Mouse (Mus musculus): ENCODE measurements around the gene Rap1a.
"Not testable (repeated sequence)": the region's sequence is repeated elsewhere in the genome, so short reads cannot be mapped to it uniquely, and the experiment has no call there.

Rap1a gene

DNA sequence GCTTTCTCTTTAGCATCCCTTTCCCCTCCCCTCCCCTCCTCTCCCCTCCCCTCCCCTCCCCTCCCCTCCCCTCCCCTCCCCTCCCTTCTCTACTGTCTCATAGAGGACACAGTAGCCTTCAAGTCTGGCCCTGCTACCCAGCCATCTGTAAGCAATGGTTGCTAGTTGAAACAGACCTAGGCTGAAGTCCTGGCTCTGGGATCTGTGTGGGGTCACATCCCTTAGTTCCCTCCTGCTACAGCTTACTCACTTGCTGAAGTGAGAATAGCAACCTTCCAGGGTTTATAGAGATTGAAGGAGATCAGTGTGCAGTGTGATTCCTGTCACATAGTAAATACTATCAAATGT lies 86.3 kb downstream of the Rap1a start:
- DNase-seq (ENCODE audit: low spot score), result no peak

GRCm38 (mm10) chr3:105714091-105714819 lies 86.9 kb downstream of the Rap1a start:
- DNase-seq (ENCODE audit: low spot score), result no peak

DNA sequence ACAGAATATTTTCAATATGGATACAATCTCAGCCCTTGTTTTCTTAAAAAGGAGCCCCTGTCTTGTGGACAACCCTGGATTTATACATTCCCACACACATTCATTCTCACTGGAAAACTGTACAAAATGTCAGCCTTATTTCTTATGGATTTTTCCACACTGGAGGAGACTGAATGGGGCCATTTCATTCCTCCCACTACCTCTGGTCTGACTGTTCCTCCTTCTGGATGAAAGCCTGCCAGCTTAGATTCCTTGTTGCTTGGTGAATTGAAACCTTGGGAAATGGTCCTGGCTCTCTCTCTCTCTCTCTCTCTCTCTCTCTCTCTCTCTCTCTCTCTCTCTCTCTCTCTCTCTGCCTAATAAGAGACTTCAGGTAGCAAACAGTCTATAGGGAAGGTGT lies 88.3 kb downstream of the Rap1a start:
- no peak for DNase-seq (ENCODE audit: low spot score)

- DNase-seq (ENCODE audit: low spot score), result no peak
Observed at GRCm38 (mm10) chr3:105711741-105712140, 89.4 kb downstream of the Rap1a start.

- no peak for DNase-seq (ENCODE audit: low spot score)
Observed at GRCm38 (mm10) chr3:105710246-105710645, 90.9 kb downstream of the Rap1a start.

DNA sequence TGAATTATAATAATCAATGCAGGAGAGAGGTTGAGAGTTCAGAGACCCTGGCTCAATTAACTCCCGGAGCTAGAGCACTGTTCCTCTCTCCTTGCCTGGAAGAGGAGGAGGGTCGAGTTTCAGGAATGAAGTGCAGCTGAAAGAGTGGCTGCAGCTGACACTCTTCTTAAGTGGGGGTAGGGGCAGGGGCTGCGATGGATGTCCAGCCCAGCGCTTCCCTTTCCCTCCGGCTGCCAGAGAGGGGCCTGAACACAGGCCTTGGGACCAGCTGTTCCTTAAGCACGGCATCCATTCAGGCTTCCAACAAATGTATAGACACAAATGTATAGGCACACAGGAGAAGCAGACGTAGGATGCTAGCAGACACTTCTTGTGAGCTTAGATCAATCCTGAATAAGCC lies 93.5 kb downstream of the Rap1a start:
- no peak for DNase-seq (ENCODE audit: low spot score)

- no peak for DNase-seq (ENCODE audit: low spot score)
Observed at GRCm38 (mm10) chr3:105706366-105707020, 94.6 kb downstream of the Rap1a start.

GRCm38 (mm10) chr3:105705561-105705960 lies 95.6 kb downstream of the Rap1a start:
- no peak for DNase-seq (ENCODE audit: low spot score)

DNA sequence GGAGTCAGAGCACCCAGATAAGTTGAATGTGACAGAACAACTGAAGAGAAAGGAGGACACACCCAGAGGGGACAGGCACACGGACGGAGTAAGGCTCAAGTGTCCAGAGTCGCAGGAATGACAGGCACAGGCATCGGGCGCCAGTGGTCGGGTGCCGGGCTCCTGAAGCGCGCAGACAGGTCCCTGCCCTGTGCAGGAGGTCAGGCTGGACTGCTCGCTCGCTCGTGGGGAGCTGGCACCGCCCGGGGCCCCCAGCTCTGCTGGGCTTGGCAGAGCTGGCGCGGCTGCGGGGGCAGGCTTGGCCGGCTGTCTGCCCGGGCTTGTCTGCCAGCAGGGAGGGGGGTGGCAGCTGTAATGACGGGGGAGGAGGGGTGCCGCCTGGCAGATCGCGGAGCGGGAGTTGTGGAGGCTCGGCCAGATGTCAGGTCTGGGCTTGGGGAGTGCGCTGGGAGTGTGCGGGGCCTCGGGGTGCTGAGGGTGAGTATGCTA lies 96.0 kb downstream of the Rap1a start:
- DNase-seq (ENCODE audit: low spot score), result peak; percentile 74

DNA sequence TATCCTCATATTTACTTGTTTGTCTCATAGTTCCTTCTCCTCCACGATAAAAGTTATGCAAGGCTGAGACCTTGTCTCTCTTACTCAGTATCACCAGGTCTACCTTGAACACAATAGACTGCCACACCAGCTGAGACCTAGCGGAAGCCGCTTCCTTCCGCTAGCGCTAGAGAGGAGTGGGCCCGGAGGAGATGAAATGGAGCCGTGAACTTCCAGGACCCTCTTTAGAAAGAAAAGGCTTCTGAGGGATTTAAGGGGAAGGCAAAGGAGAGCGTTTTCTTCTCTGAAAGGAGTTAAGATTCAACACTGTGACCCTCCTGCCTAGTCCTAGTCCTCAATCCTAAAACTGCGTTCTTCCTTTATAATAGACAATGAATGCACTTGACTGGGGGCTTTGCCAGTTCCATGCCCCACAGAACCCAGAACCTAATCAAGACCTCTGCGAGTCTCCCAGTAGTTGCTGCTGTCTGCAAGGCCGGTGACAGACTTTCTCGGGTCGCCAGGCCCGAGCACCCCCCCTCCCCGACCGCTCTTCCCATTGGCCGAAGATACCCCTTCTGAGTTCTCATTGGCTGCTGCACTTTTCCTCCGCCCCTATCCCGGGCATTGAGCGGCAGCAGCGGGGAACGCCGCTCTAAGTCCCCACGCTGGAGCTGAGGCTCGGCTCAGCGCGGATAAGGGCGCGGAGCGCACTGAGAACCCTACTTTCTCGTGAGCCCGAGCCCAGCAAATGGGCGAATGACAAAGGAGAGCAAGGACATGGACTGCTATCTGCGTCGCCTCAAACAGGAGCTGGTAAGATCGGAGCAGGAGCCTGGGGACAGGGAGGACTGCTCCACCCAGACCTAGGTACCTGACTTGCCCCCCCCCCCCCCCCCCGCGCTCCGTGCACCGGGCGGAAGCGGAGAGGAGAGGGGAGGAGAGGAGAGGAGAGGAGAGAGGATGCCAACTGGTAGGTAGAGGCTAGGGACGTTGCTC lies 96.8 kb downstream of the Rap1a start, which contains the start of gene Inka2:
Gene Inka2 (plus strand): TSS at position 569 of the 978 bp plus-strand sequence.
- DNase-seq (ENCODE audit: low spot score), result peak; percentile 76

- no peak for DNase-seq (ENCODE audit: low spot score)
Observed at GRCm38 (mm10) chr3:105703571-105703970, 97.6 kb downstream of the Rap1a start.

GRCm38 (mm10) chr3:105701399-105701798 lies 99.7 kb downstream of the Rap1a start:
- no peak for DNase-seq (ENCODE audit: low spot score)

DNA sequence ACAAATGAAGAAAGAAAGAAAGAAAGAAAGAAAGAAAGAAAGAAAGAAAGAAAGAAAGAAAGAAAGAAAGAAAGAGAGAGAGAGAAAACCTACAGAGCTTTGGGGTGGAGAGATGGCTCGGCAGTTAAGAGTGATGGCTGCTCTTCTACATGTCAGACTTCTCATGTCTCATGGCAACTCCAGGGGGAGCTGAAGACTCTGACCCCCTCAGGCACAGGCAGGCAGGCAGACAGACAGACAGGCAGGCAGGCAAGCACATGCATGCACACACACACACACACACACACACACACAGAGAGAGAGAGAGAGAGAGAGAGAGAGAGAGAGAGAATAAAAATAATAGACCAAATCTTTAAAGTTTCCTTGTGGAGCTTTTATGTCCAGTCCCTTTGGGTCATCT lies 100.3 kb downstream of the Rap1a start:
- DNase-seq (ENCODE audit: low spot score), result not testable (repeated sequence)

DNA sequence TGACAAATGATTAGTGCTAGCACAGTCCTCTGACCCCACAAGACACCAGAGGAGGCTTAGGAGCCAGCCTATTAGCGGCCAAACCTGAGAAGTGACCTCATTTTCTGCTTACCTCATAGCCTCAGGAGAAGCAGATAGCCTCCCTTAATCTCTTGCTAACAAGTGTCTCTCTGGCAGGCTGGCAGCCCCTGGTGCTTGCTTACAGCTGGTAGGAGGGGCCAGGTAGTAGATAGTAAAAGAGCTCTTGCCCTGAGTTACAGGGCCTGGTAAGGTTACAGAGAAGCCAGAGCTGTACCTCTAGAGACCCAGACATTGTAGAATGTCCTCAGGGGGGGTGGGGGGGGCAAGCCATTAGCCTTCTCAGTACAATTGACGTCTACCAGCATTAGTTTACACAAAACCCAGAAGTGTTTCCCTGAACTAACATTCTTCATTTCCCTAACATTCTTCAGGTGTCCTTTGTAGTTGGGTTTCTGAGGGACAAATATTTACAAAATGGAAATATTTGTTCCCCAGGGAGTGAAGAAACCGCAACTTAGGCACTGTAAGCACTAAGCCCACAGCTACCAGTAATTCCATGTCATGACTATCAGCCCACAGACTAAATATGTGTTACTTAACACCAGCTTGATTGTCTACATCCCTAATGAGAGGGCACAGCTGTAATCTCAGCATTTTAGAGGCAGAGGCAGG lies 101.7 kb downstream of the Rap1a start:
- no peak for DNase-seq (ENCODE audit: low spot score)

DNA sequence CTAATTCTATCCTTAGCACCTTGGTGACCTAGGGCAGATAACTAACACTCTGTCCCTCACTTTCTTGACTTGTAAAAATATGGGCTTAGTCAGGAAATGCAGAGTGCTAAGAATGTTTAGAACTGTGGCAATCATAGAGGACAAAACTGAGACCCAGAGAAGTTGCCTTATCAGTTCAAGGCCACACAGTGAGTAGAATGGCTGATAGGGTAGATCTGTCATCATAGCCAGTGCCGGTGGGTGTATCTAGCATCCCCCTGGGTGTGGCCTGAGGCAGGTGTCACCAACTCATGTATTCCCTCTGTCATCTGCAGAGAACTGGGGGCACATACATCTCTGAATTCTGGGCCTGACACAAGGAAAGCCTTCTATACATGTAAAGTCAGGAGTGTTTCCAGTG lies 102.8 kb downstream of the Rap1a start:
- DNase-seq (ENCODE audit: low spot score), result no peak

DNA sequence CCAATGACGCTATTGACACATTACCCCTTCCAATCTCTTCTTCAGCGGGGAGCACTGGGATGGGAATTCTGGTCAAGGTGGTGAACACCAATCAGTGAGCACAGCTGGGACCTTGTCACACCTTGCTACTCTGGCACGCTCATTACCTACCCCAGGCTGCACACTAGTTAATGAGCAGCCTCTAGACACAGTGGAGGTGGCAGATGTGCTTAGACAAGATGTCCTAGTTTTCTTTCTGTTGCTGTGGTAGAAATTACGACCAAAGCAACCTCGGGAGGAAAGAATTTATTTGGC lies 104.0 kb downstream of the Rap1a start:
- no peak for DNase-seq (ENCODE audit: low spot score)

DNA sequence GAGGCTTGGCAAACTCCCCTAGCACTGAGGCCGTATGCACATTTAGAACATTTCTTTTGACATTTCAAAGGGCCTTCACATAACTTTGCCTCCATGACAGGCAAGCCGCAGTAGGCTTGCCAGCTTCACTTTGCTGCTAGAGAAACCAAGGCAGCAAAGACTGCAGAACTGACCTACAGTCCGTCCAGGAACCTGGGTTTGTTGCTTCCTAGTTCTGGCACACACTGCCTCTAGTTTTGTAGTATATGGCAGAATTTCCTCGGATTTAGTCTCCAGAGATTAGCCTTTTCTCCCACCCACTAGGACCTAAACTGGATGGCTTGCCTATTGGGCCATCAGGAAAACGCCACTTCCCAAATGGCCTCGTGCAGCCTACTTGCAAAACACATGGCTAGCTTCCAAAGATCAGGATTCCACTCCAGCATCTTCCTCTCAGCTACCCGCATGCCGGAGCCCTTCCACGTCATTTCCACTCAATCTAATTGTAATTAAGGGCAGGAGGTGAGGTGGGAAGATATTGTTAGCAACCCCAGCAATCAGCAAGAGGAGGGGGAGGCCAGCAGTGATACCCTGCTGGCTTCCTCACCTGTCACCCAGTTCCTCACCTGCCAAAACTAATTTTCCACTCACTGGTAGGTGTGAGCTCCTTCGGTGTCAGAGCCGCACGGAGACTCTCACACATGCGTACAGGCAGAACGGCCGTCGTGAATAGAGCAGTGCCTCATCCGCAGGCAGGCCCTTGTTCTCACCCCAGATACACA lies 104.6 kb downstream of the Rap1a start:
- no peak for DNase-seq (ENCODE audit: low spot score)

DNA sequence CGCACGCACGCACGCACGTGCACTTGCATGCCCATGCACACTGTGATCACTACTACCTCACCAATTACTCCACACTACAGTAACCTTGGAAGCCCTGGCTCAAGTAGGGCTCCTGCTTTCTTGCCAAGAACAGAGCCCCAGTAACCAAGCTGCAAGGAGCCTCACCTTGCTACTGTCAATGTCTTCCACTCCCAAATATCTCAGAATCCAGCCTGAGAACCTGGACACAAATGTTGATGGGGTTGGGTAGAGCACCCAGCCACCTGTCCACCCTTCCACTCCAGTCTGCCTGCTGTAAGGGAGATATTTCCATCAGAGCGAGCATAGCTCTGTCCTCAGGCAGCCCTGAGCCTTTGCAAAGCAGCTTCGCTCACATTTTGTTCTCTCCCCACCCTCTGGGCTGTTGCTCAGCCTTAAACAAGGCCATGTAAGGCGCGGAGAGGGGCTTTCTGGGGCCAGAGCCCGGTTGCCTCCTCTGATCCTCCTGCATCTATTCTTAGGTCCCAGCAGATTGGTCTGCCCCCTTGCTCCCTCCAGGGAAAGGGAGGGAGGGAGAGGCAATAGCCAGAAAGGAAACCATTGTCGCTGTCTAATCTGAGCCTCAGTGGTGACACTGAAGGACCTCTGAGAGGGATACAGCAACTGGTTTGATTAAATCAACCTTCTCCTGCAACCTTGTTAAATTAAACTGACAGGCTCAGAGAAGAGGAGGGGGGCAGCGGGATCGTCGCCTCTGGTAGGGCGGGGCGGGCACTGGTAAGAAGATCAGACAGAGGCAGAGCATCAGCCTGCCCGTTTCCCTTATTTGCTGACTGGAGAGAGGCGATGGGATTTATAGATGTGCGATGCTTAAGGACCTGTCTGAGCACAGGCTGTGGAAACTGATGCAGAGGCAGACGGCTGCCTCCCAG lies 105.4 kb downstream of the Rap1a start:
- no peak for DNase-seq (ENCODE audit: low spot score)

DNA sequence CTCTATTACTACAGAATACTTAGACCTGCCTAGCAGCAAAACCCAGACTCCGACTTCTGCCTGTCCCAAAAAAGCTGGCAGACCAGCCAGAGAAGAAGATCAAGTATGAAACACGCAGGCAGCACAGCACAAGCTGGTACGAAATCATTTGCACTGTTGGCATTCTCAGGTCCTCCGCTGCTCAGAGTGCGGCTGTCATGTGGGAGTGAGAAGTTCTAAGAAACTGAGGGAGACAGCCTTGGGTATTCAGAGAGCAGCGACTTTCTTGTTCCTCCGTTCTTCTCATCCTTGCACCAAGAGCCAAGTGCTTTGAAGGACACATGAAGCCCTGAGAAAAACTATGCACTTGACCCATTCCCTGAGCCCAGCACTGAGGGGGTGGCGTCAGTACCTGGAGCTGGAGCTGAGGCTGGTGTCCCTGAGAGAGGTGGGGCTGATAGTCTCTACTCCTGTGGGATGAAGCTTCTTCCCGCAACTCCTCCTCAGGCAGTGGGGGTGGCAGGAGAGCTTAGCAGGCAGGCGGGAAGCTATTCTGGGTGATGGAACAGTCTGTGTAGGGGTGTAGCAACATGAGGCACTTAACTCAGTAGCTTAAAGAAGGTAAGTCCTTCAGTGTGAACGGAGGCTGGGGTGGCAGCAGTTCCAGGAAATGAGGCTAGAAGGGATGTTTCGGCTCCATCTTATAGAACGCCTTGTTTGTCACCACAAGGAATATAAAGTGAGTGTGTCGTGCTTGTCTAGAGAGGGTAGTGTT lies 107.6 kb downstream of the Rap1a start:
- DNase-seq (ENCODE audit: low spot score), result no peak
